Mouse (Mus musculus): Measurements from ENCODE around the gene Tnfrsf19.
A peak's percentile ranks its signal among the peaks of the same experiment; 100 is the strongest.

The Tnfrsf19 gene

DNA sequence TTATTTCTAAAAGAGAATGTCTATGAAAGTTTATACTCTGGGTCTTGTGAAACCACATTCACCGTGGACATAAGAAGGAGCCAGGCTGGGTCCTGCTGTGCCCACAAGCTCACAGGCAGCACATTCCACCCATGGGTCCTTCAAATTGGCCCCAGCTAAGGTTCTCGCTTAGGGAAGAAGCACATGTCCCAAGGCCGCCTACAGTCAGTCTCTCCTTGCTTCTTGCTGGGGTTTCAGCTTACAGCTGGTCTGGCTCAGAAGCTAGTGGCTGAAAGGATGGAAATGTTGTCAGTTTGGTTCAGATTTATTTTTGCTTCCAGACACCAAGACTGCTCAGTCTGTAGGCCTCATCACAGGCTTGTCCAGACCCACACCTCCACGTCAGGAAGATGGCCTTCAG is 80.2 kb downstream of the Tnfrsf19 start:
- DNase-seq (ENCODE audit: low read depth, low spot score), result no peak

DNA sequence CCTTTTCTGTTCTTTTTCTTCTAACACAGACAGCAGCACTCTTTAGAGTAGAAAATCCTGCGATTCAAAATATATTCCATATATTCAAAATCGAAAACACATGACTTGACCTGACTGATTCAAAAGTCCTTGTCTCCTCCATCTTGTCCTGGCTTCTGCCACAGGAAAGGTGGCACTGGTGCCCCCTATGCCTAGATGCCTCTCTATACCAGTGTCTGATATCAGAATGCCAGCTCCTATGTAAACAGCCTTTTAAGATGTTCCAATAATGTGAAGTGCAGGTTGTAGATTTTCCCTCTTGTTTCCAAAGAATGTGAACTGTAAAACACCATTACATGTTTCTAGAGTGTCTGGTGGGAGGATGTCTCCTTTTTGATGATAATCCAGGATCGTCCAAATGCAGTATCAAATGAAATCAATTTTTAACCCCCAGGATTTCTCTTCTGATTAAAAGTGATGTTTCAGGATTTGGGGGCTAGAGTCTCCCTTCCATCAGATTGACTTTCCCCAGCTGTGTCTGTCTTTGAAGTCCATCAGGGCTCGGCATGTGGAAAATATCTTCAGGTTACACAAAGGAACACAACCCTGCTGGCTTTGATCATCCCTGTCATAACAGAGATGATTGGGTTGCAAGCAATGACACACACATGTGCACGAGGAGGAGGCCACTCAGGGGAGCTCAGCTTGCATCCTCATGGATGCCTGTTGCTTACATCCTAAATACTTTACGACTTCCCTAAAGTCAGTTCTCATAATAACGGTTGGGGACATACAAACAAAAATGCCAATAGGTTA is 82.1 kb downstream of the Tnfrsf19 start:
- DNase-seq (ENCODE audit: low read depth, low spot score), result no peak

DNA sequence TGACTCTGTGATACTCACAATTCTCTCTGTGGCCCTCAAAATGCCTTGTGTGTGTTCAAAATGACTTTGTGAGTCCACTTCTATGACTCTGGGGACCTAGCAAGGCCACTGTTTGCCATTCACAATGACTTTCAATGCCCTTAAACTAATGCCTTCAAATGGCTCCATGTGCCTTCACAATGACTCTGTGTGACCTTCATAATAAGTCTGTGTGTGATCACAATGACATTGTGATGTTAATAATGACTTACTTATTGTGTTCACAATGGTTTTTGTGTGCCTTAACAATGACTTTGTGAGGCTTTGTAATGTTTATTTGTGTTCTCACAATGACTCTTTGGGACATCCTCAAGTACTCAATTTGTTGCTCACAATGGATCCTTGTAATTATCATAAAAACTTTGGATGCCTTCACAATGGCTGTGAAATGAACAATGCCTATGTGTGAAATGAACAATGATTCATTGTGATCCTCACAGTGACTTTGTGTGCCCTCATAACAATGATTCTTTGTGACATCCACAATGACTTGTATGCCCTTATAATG is 88.6 kb downstream of the Tnfrsf19 start:
- peak; percentile 87 for DNase-seq (ENCODE audit: low read depth, low spot score)

DNA sequence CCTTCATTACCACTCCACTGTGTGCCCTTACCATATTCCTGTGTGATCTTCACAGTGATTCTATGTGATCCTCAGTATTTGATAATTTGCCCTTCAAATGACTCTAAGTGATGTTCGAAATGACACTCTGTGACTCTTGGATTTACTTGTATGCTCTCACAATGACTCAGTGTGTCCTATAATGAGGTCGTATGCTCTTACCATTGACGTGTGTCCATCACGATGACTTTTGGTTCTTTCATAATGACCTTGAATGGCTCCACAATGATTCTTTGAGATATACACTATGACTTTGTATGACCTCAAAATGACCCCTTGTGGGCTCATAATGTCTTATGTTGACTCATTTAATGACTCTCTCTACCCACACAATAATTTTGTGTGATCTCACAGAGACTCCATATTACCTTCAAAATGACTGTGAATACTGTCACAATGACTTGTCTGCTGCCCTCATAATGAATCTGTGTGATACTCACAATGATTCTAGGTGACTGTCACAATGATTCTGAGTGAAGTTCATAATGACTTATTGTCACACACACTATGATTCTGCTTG is 108.7 kb downstream of the Tnfrsf19 start:
- no peak for DNase-seq (ENCODE audit: low read depth, low spot score)

DNA sequence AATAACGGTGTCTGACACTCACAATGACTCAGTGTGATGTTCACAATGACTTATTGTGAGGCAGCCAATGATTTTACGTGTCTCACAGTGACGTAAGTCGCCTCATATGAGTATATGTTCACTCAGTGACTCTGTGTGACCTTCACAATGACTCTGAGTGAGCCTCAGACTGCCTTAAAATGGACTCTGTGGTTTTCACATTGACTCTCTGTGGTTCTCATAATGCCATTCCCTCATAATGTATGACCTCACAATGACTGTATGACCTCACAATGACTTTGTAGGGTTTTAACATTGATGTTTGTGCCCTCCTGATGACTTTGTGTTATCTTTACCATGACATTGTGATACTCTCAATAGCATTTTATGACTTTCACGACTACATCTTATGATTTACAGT is 110.6 kb downstream of the Tnfrsf19 start:
- DNase-seq (ENCODE audit: low read depth, low spot score), result no peak

DNA sequence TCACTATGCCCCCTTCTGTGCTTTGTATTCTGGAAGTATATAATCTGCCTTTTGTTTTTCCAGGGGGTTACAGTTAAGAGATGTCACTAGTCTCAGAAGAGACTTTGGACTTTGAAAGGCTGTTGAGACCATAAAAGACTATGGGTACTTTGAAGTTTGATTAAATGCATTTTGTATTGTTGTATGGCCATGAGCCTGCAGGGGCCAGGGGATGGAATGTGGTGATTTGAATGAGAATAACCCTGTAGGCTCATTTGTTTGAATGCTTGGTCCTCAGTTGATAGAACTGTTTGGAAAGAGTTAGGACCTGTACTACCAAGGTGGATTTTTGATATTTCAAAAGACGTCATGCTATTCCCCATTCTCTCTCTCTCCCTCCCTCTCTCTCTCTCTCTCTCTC is 120.3 kb downstream of the Tnfrsf19 start:
- DNase-seq (ENCODE audit: low read depth, low spot score), result peak; percentile 32

DNA sequence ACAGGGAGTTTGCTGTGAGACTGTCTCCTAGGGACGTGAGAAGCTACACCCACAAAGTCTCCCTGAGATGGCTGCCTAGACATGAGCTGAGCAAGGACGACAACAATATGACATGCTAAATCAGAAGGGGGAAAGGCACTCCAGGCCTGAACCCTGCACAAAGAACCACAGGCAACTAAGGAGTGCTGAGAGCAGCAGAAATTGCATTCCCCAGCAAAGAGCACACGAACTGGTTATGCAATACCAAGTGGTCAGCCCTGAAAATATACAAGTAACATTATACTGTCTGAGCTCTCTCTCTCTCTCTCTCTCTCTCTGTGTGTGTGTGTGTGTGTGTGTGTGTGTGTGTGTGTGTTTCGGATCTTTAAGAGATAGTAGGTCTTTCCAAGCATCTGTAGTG is 129.6 kb downstream of the Tnfrsf19 start:
- no peak for DNase-seq (ENCODE audit: low read depth, low spot score)

All from ES-CJ7 (cell line).